Mouse (Mus musculus): ENCODE measurements around the gene Eif4b. TPM values are rescaled to one million over a fixed set of nuclear protein-coding genes. Genes with fewer than 3 reads are reported as not detected.

The Eif4b gene
- polyA plus RNA-seq, 1 experiment from 2014 or later, result 67.5 TPM

DNA sequence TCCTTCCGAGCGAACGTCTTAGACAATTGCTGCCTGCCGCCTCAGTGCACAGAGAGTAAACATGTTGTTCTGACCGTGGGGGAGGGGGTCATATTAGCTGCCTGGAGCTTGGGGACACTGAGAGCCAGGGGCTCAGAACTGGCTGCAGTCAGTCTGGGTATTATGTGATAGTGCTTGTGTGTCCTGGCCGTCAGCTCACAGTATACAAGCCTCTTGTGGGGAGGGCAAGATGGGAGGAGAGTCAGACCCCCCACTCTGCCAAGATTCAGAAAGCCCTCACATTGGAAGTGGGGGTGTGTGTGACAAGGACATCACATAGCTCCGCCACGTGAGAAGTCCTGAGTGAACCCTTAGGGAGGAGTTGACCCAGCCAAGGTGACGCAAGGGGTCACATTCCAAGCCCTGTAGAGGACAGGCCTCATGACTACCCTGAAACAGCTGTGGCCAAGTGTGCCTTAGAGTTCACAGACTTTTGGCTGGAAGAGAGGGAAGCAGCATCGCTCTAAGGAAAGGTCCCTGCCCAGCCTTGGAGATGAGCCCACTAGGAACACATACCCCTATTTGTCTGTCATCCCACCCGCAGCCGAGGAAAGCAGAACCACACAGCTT is 30.5 kb downstream of the Eif4b start:
- 41% methylated on average over 12 of the region's 12 CpGs for WGBS (ENCODE audit: insufficient replicate concordance)
- no peak overlapping the region for H3K9ac ChIP-seq
- peak overlapping the region; percentile 42 for H3K4me2 ChIP-seq
- peak overlapping the region; percentile 40 for H3K4me3 ChIP-seq (replicated peaks)
- no peak for ATAC-seq (ENCODE audit: low read depth)
- H3K9me3 ChIP-seq (replicated peaks), result no peaks in the 10 kb centered on the region
- no peaks in the 10 kb centered on the region; the same call in 1 of the 2 replicates for H3K36me3 ChIP-seq
- peaks cover 73% of the 10 kb centered on the region for H3K27me3 ChIP-seq
- peaks cover 92% of the 10 kb centered on the region for H3K4me1 ChIP-seq (replicated peaks)
- no peak overlapping the region for H3K27ac ChIP-seq
- DNase-seq, result no peak

DNA sequence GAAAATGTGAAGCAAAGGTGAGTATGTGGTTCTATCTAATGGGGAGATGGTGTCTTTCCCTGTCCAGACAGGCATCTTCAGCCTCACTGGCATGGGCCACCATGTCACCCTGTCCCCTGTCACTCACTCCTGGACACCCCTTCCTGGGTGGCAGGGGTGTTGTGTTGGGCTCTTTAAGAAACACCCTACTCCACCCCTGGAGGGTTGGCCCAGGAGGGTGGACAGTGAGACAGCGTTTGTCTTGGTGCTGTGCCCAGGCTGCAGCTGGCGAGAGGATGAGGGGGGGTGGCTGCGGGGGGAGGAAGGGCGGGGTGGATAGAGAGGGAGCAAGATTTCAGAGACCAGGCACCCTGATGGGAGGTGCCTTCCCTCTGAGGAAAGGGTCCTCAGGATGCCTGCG is 31.8 kb downstream of the Eif4b start:
- Histone ChIP-seq H3K9ac (no peak overlapping the region), H3K27ac (no peak overlapping the region), H3K9me3 (replicated peaks) (no peaks in the 10 kb centered on the region), H3K27me3 (peaks cover 67% of the 10 kb centered on the region), H3K4me3 (replicated peaks) (no peak overlapping the region), H3K4me2 (no peak overlapping the region), H3K4me1 (replicated peaks) (peaks cover 79% of the 10 kb centered on the region), H3K36me3 (no peaks in the 10 kb centered on the region; the same call in 1 of the 2 replicates)
- 46% methylated on average over 5 of the region's 5 CpGs for WGBS (ENCODE audit: insufficient replicate concordance)
- ATAC-seq (ENCODE audit: low read depth) (no peak), DNase-seq (no peak)

DNA sequence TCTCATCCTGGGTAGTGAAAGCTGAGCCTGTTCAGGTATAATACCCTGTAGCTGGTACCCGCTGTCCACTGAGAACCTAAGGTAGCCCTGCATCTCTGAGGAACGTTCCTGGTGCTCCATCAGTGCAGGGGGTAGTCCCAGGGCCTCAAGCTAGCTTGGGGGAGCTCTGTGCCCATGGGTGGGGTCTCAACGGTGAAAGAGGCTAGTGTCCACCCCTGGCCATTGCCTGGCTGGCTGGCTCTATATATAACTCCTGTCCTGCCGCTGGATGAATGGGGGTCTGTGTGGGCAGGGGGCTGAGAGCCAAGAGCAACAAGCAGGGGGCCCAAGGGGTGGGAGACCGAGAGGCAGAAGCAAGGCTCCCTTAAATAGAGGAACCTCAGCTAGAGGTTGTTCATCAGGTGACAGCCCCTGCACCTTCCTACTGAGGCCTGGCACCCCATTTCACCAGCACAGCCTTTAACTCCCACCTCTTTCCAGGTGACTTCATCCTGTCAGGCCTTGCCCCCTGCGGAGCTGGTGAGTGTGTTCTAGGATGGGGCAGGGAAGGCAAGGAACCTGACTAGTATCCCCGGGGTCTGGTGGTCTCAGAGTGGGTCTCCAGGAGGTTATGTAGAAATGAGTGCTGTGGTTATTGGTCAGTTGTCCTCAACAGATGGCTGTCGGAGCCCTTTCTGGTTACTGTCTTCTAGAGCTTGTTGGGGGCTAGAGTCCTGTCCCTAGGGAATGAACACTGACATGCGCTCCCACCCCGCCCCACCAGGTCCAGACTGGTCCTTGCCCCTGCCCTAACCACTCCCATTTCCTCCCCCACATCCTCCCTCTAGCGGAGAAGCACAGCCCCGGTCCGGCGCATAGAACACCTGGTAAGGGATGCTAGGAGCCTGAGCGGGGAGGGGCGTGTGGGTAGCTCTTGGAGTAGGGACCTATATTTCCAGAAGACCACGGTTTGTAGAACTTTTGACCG is 32.5 kb downstream of the Eif4b start:
- Histone ChIP-seq H3K36me3 (peaks cover 2% of the 10 kb centered on the region; the same call in 1 of the 2 replicates), H3K27me3 (peaks cover 60% of the 10 kb centered on the region), H3K27ac (no peak overlapping the region), H3K9ac (no peak overlapping the region), H3K4me3 (replicated peaks) (no peak overlapping the region), H3K4me1 (replicated peaks) (peaks cover 72% of the 10 kb centered on the region), H3K9me3 (replicated peaks) (no peaks in the 10 kb centered on the region), H3K4me2 (peak overlapping the region; percentile 66)
- no peak for ATAC-seq (ENCODE audit: low read depth)
- WGBS (ENCODE audit: insufficient replicate concordance), result 25% methylated on average over 18 of the region's 18 CpGs
- no peak for DNase-seq

GRCm38 (mm10) chr15:102106754-102107456 is 33.3 kb downstream of the Eif4b start:
- H3K4me1 ChIP-seq (replicated peaks), result peaks cover 63% of the 10 kb centered on the region
- H3K9ac ChIP-seq, result peak overlapping the region; percentile 31; the same call in 1 of the 2 replicates
- H3K27ac ChIP-seq, result no peak overlapping the region
- H3K4me3 ChIP-seq (replicated peaks), result peak overlapping the region; percentile 39
- peak overlapping the region; percentile 66 for H3K4me2 ChIP-seq
- H3K9me3 ChIP-seq (replicated peaks), result no peaks in the 10 kb centered on the region
- ATAC-seq (ENCODE audit: low read depth) (no peak), DNase-seq (no peak)
- 29% methylated on average over 38 of the region's 38 CpGs for WGBS (ENCODE audit: insufficient replicate concordance)
- peaks cover 51% of the 10 kb centered on the region for H3K27me3 ChIP-seq
- H3K36me3 ChIP-seq, result peaks cover 2% of the 10 kb centered on the region; the same call in 1 of the 2 replicates

GRCm38 (mm10) chr15:102107689-102108573 is 34.4 kb downstream of the Eif4b start:
- WGBS (ENCODE audit: insufficient replicate concordance), result 40% methylated on average over 13 of the region's 13 CpGs
- Histone ChIP-seq H3K4me1 (replicated peaks) (peaks cover 54% of the 10 kb centered on the region), H3K9me3 (replicated peaks) (no peaks in the 10 kb centered on the region), H3K27ac (no peak overlapping the region), H3K9ac (no peak overlapping the region), H3K4me3 (replicated peaks) (no peak overlapping the region), H3K27me3 (peaks cover 41% of the 10 kb centered on the region), H3K4me2 (no peak overlapping the region), H3K36me3 (peaks cover 2% of the 10 kb centered on the region; the same call in 1 of the 2 replicates)
- DNase-seq (peak; percentile 55), ATAC-seq (ENCODE audit: low read depth) (no peak)

DNA sequence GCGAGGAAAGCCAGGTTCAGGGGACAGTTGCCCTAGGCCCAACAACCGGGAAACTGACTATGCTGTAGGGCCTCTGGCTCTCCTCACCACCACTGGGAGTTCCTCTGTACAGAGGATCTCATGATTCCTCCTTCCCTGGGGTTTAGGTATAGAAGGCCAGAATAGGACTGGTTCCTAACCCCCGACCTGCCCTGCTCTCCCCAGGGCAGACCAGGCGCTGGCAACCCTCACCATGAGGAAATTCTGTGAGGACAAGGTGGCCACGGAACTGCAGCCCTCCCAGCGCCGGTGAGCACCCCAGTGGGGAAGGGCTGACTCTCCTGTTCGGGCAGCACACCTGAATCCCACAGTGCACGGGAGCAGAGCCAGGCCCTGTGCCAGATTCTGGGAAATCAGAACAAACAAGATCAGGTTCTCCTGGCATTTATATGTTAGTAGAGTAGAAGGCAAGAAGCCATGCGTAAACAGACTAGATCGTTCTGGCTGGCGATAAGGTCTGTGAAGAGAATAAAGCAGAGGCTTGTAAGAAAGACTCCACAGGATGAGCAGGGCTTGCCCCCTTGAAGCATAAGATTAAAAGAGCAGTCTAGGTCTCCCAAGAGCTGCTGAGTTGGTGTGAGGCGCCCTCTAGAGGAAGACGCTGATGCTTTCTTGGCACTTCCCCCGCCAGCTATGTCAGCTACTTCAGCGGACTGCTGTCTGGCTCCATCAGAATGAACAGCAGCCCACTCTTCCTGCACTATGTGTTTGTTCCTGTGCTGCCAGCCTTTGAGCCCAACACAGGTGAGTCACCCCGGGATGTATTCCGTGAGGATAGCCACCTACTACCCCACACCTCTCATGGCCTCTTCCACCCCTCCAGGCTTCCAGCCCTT is 35.3 kb downstream of the Eif4b start:
- ATAC-seq (ENCODE audit: low read depth) (no peak), DNase-seq (peak; percentile 51)
- H3K36me3 ChIP-seq, result peaks cover 2% of the 10 kb centered on the region; the same call in 1 of the 2 replicates
- 48% methylated on average over 18 of the region's 18 CpGs for WGBS (ENCODE audit: insufficient replicate concordance)
- H3K4me2 ChIP-seq, result no peak overlapping the region
- H3K4me1 ChIP-seq (replicated peaks), result peaks cover 44% of the 10 kb centered on the region
- no peak overlapping the region for H3K4me3 ChIP-seq (replicated peaks)
- H3K9ac ChIP-seq, result no peak overlapping the region
- H3K9me3 ChIP-seq (replicated peaks), result no peaks in the 10 kb centered on the region
- peaks cover 31% of the 10 kb centered on the region for H3K27me3 ChIP-seq
- H3K27ac ChIP-seq, result no peak overlapping the region; the same call in 1 of the 2 replicates

- WGBS (ENCODE audit: insufficient replicate concordance), result 79% methylated on average over 7 of the region's 7 CpGs
- peaks cover 2% of the 10 kb centered on the region for H3K36me3 ChIP-seq
- no peak overlapping the region for H3K4me3 ChIP-seq (replicated peaks)
- peaks cover 34% of the 10 kb centered on the region for H3K4me1 ChIP-seq (replicated peaks)
- H3K9me3 ChIP-seq (replicated peaks), result no peaks in the 10 kb centered on the region
- ATAC-seq (ENCODE audit: low read depth) (no peak), DNase-seq (no peak)
- no peak overlapping the region for H3K9ac ChIP-seq
- no peak overlapping the region for H3K4me2 ChIP-seq
- H3K27me3 ChIP-seq, result peaks cover 19% of the 10 kb centered on the region
- no peak overlapping the region for H3K27ac ChIP-seq
Observed at GRCm38 (mm10) chr15:102110271-102110670, 36.7 kb downstream of the Eif4b start.

DNA sequence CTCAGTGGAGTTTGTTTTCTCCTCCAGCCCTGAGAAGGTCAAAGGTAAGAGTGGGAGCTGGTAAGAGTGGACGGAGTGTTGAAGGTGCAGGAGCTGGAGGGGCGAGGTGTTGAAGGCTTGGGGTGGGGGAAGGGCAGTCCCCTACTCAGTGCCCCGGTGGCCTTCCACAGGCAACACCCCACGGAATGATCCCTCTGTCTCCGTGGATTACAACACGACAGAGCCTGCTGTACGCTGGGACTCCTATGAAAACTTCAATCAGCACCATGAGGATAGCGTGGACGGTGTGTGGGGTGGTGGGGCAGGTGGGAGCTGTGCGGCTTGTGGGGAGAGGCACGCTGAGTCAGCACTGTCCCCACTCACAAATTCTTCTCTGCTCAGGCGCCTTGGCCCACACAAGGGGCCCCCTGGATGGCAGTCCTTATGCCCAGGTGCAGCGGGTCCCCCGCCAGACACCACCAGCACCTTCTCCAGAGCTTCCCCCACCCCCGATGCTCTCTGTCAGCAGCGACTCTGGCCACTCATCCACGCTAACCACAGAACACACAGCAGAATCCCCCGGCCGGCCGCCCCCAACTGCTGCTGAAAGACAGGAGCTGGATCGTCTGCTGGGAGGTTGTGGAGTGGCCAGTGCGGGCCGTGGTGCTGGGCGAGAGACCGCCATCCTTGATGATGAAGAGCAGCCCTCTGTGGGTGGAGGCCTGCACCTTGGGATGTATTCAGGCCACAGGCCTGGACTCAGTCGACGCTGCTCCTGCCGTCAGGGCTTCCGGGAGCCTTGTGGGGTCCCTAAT is 37.3 kb downstream of the Eif4b start:
- no peak overlapping the region for H3K27ac ChIP-seq
- H3K4me3 ChIP-seq (replicated peaks), result no peak overlapping the region
- WGBS (ENCODE audit: insufficient replicate concordance), result 59% methylated on average over 29 of the region's 29 CpGs
- H3K36me3 ChIP-seq, result peaks cover 9% of the 10 kb centered on the region
- no peak overlapping the region for H3K4me2 ChIP-seq
- H3K27me3 ChIP-seq, result peaks cover 13% of the 10 kb centered on the region
- H3K9ac ChIP-seq, result no peak overlapping the region
- H3K9me3 ChIP-seq (replicated peaks), result no peaks in the 10 kb centered on the region
- peaks cover 33% of the 10 kb centered on the region for H3K4me1 ChIP-seq (replicated peaks)
- DNase-seq, result no peak
- no peak for ATAC-seq (ENCODE audit: low read depth)

DNA sequence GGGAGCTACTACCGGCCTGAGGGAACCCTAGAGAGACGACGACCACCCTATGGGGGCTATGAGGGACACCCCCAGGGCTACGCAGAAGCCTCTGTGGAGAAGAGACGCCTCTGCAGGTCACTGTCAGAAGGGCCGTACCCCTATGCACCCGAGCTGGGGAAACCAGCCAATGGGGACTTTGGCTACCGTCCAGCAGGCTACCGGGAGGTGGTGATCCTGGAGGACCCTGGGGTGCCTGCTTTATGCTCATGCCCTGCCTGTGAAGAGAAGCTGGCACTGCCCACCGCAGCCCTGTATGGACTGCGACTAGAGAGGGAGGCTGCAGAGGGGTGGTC is 37.9 kb downstream of the Eif4b start:
- peaks cover 12% of the 10 kb centered on the region for H3K36me3 ChIP-seq
- no peak overlapping the region for H3K4me2 ChIP-seq
- no peak for ATAC-seq (ENCODE audit: low read depth)
- H3K4me1 ChIP-seq (replicated peaks), result peaks cover 30% of the 10 kb centered on the region
- 69% methylated on average over 11 of the region's 11 CpGs for WGBS (ENCODE audit: insufficient replicate concordance)
- no peaks in the 10 kb centered on the region for H3K9me3 ChIP-seq (replicated peaks)
- H3K27me3 ChIP-seq, result peaks cover 7% of the 10 kb centered on the region
- H3K27ac ChIP-seq, result no peak overlapping the region
- no peak overlapping the region for H3K9ac ChIP-seq
- no peak for DNase-seq
- no peak overlapping the region for H3K4me3 ChIP-seq (replicated peaks)
